Mouse (Mus musculus) hindbrain, embryonic 11.5 days (tissue): Measurements from ENCODE around the gene Micall1. TPM values are rescaled to one million over a fixed set of nuclear protein-coding genes. Genes with fewer than 3 reads are reported as not detected.

Experiments used
- ATAC-seq: fragments of 200-750 bp; cut with Nextera tagmentation; 2 replicates; pipeline ENCODE4 v1.8.0; 2017; ENCODE audit warnings: mild to moderate bottlenecking, moderate TSS enrichment, moderate library complexity; ENCODE audit not compliant: low FRiP score
- DNase-seq: peaks from one replicate; pipeline ENCODE4 v3.0.0-alpha.2; 2015; ENCODE audit warnings: low spot score
- H3K27ac ChIP-seq: fragments of 300-500 bp; sonication (generic); 2 replicates; pipeline ENCODE4 v1.5.1; 2014; ENCODE audit warnings: mild to moderate bottlenecking, low read depth, low read length
- H3K27me3 ChIP-seq: fragments of 300-500 bp; sonication (generic); 2 replicates; pipeline ENCODE4 v1.6.1; 2014; ENCODE audit warnings: mild to moderate bottlenecking, low read length, moderate library complexity, mixed read lengths; ENCODE audit not compliant: control insufficient read depth, insufficient read depth
- H3K36me3 ChIP-seq: fragments of 300-500 bp; sonication (generic); 2 replicates; pipeline ENCODE4 v1.6.1; 2014; ENCODE audit warnings: mild to moderate bottlenecking, low read length, moderate library complexity, mixed read lengths; ENCODE audit not compliant: control insufficient read depth, insufficient read depth
- H3K4me1 ChIP-seq: fragments of 300-500 bp; sonication (generic); replicated peaks from 2 replicates; pipeline ENCODE4 v1.6.1; 2014; ENCODE audit warnings: low read length, mixed read lengths; ENCODE audit not compliant: control insufficient read depth, insufficient read depth
- H3K4me2 ChIP-seq: fragments of 300-500 bp; sonication (generic); replicated peaks from 2 replicates; pipeline ENCODE4 v1.6.1; 2014; ENCODE audit warnings: mild to moderate bottlenecking, low read depth, low read length
- H3K4me3 ChIP-seq: fragments of 300-500 bp; sonication (generic); 2 replicates; pipeline ENCODE4 v1.5.1; 2014; ENCODE audit warnings: low read depth, low read length
- H3K9ac ChIP-seq: fragments of 300-500 bp; sonication (generic); 2 replicates; pipeline ENCODE4 v1.6.1; 2014; ENCODE audit warnings: low read depth, low read length
- H3K9me3 ChIP-seq: fragments of 300-500 bp; sonication (generic); 2 replicates; pipeline ENCODE4 v1.6.1; 2016; ENCODE audit warnings: low read length; ENCODE audit not compliant: control insufficient read depth
- WGBS: fragments of 180-500 bp; shearing (Covaris S2); extraction: QIAGEN DNeasy Blood & Tissue Kit; methylation state at CpG from one replicate; pipeline ENCODE4 v1.1.7; 2014; 5-methylcytosine and 5-hydroxymethylcytosine counted together
- polyA plus RNA-seq: library from polyadenylated mRNA; unstranded; fragments of >200 nt; fragmentation: Nextera tagmentation; extraction: Ambion mirVana; gene quantifications from 2 replicates; pipeline ENCODE4 v1.2.1, GENCODE M21; 2014

Gene Micall1
- polyA plus RNA-seq, 1 experiment from 2014 or later = 7.2 TPM

GRCm38 (mm10) chr15:79119491-79119890, 10.8 kb downstream of the Micall1 start:
- no peak for ATAC-seq

GRCm38 (mm10) chr15:79122119-79122518, 13.4 kb downstream of the Micall1 start:
- 68% methylated on average over 4 of the region's 4 CpGs for WGBS
- H3K4me2 ChIP-seq = no peak overlapping the region
- H3K4me1 ChIP-seq = no peaks in the 10 kb centered on the region
- ATAC-seq (no peak), DNase-seq (no peak)
- no peak overlapping the region for H3K27ac ChIP-seq
- H3K9ac ChIP-seq = no peak overlapping the region
- H3K9me3 ChIP-seq = no peaks in the 10 kb centered on the region
- H3K4me3 ChIP-seq = no peak overlapping the region
- H3K36me3 ChIP-seq = no peaks in the 10 kb centered on the region
- no peaks in the 10 kb centered on the region for H3K27me3 ChIP-seq

More at GRCm38 (mm10) chr15:79119491-79119890, 10.8 kb downstream of the Micall1 start:
- Histone ChIP-seq H3K4me3 (no peak overlapping the region), H3K27ac (no peak overlapping the region), H3K36me3 (no peaks in the 10 kb centered on the region), H3K27me3 (no peaks in the 10 kb centered on the region), H3K9ac (no peak overlapping the region), H3K9me3 (no peaks in the 10 kb centered on the region), H3K4me2 (no peak overlapping the region), H3K4me1 (no peaks in the 10 kb centered on the region)
- 82% methylated on average over 9 of the region's 9 CpGs for WGBS
- no peak for DNase-seq

GRCm38 (mm10) chr15:79122546-79122945, 13.8 kb downstream of the Micall1 start:
- no peak overlapping the region for H3K4me3 ChIP-seq
- DNase-seq (no peak), ATAC-seq (no peak)
- no peaks in the 10 kb centered on the region for H3K9me3 ChIP-seq
- no peaks in the 10 kb centered on the region for H3K4me1 ChIP-seq
- H3K4me2 ChIP-seq = no peak overlapping the region
- H3K9ac ChIP-seq = no peak overlapping the region
- H3K27me3 ChIP-seq = no peaks in the 10 kb centered on the region
- WGBS = 78% methylated on average over 13 of the region's 13 CpGs
- no peak overlapping the region for H3K27ac ChIP-seq
- H3K36me3 ChIP-seq = no peaks in the 10 kb centered on the region; the same call in 1 of the 2 replicates

- Histone ChIP-seq H3K36me3 (peaks cover 4% of the 10 kb centered on the region; the same call in 1 of the 2 replicates), H3K9ac (no peak overlapping the region), H3K4me2 (no peak overlapping the region), H3K27ac (no peak overlapping the region), H3K9me3 (no peaks in the 10 kb centered on the region), H3K4me1 (no peaks in the 10 kb centered on the region), H3K4me3 (no peak overlapping the region), H3K27me3 (no peaks in the 10 kb centered on the region)
- no peak for DNase-seq
- ATAC-seq = no peak
- WGBS = 86% methylated on average over 6 of the region's 6 CpGs
Measured at GRCm38 (mm10) chr15:79123751-79124150, 15.1 kb downstream of the Micall1 start.

GRCm38 (mm10) chr15:79124331-79124875, 15.7 kb downstream of the Micall1 start:
- Histone ChIP-seq H3K36me3 (peaks cover 4% of the 10 kb centered on the region; the same call in 1 of the 2 replicates), H3K27me3 (no peaks in the 10 kb centered on the region), H3K4me3 (no peak overlapping the region), H3K4me1 (no peaks in the 10 kb centered on the region), H3K9me3 (no peaks in the 10 kb centered on the region), H3K27ac (no peak overlapping the region), H3K4me2 (no peak overlapping the region), H3K9ac (no peak overlapping the region)
- WGBS = 84% methylated on average over 10 of the region's 10 CpGs
- DNase-seq = no peak
- ATAC-seq = no peak

GRCm38 (mm10) chr15:79126217-79126932, 17.7 kb downstream of the Micall1 start:
- Histone ChIP-seq H3K27ac (no peak overlapping the region), H3K4me3 (no peak overlapping the region), H3K36me3 (peaks cover 4% of the 10 kb centered on the region; the same call in 1 of the 2 replicates), H3K27me3 (no peaks in the 10 kb centered on the region), H3K4me1 (no peaks in the 10 kb centered on the region), H3K9me3 (no peaks in the 10 kb centered on the region), H3K9ac (no peak overlapping the region), H3K4me2 (no peak overlapping the region)
- ATAC-seq (no peak), DNase-seq (peak; percentile 68)
- 87% methylated on average over 13 of the region's 13 CpGs for WGBS

GRCm38 (mm10) chr15:79127101-79127500, 18.4 kb downstream of the Micall1 start:
- Histone ChIP-seq H3K4me2 (no peak overlapping the region), H3K36me3 (peaks cover 4% of the 10 kb centered on the region; the same call in 1 of the 2 replicates), H3K9me3 (no peaks in the 10 kb centered on the region), H3K9ac (no peak overlapping the region), H3K4me3 (no peak overlapping the region), H3K27me3 (no peaks in the 10 kb centered on the region), H3K27ac (no peak overlapping the region), H3K4me1 (no peaks in the 10 kb centered on the region)
- no peak for ATAC-seq
- DNase-seq = no peak
- WGBS = 95% methylated on average over 12 of the region's 12 CpGs

GRCm38 (mm10) chr15:79128208-79128607, 19.5 kb downstream of the Micall1 start:
- Histone ChIP-seq H3K27me3 (no peaks in the 10 kb centered on the region), H3K4me1 (no peaks in the 10 kb centered on the region), H3K4me2 (no peak overlapping the region), H3K9ac (no peak overlapping the region), H3K4me3 (no peak overlapping the region), H3K9me3 (no peaks in the 10 kb centered on the region), H3K36me3 (peaks cover 5% of the 10 kb centered on the region), H3K27ac (no peak overlapping the region)
- ATAC-seq (no peak), DNase-seq (no peak)
- WGBS = 96% methylated on average over 5 of the region's 5 CpGs

GRCm38 (mm10) chr15:79129311-79129710, 20.6 kb downstream of the Micall1 start:
- Histone ChIP-seq H3K9ac (no peak overlapping the region), H3K4me1 (no peaks in the 10 kb centered on the region), H3K4me2 (no peak overlapping the region), H3K27me3 (no peaks in the 10 kb centered on the region), H3K36me3 (peaks cover 10% of the 10 kb centered on the region), H3K4me3 (no peak overlapping the region), H3K27ac (no peak overlapping the region), H3K9me3 (no peaks in the 10 kb centered on the region)
- DNase-seq (no peak), ATAC-seq (no peak)
- 84% methylated on average over 7 of the region's 7 CpGs for WGBS
